Mouse (Mus musculus) cerebellum, adult 2 months (tissue): ENCODE measurements at regions not wholly inside any gene's neighbourhood (a gene's known extent, or its start where the extent isn't known, plus 50 kb on each side); places are given as distances from the start of the nearest gene placed in this dataset.

Source experiments
- CTCF ChIP-seq: fragments of 200-500 bp; IDR thresholded peaks from 2 replicates; pipeline ENCODE4 v1.5.1; 2011; ENCODE audit warnings: low read depth, mild to moderate bottlenecking, control low read depth, low read length, moderate library complexity, borderline replicate concordance; ENCODE audit not compliant: insufficient read depth
- POLR2A ChIP-seq: fragments of 200-500 bp; IDR thresholded peaks from 2 replicates; pipeline ENCODE4 v1.6.1; 2011; ENCODE audit warnings: low read length, control low read depth, borderline replicate concordance; ENCODE audit not compliant: insufficient read depth

DNA sequence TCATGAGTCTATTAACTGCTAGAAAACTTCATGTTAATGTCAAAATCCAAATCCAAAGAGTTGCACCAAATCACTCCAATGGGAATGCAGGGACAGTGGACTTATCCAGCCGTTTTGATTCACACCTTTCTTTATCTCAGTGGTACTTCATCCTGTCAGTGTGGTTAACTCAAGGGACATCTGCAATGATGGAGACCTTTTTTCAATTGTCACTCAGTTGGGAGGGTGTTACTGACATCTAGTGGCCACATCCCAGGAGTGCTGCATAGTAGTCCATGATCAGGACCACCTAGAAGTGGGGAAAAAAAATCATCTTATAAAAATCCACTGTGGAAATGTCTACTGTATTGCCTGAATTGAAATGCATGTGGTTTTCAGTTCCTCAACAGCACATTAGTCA lies 372.1 kb downstream of the Nsun3 start:
- TF ChIP-seq POLR2A (no peak), CTCF (peak; percentile 34; the same call in 1 of the 2 replicates)
